Mouse (Mus musculus) bone marrow macrophage, adult 2 months (primary cell): ENCODE data around the gene Stx1b. TPM values are rescaled to one million over a fixed set of nuclear protein-coding genes. Genes with fewer than 3 reads are reported as not detected.
A peak's percentile ranks its signal among the peaks of the same experiment; 100 is the strongest.

Experiments
- H3K27ac ChIP-seq: 2 replicates; pipeline ENCODE4 v1.5.1; 2012; ENCODE audit warnings: low read depth, low read length; ENCODE audit not compliant: insufficient read depth
- H3K4me1 ChIP-seq: 2 replicates; pipeline ENCODE4 v1.6.1; 2012; ENCODE audit warnings: low read length; ENCODE audit not compliant: control insufficient read depth, insufficient read depth
- H3K4me3 ChIP-seq: 2 replicates; pipeline ENCODE4 v1.5.1; 2012; ENCODE audit warnings: mild to moderate bottlenecking, low read length, moderate library complexity; ENCODE audit not compliant: insufficient read depth
- CTCF ChIP-seq: IDR thresholded peaks from 2 replicates; pipeline ENCODE4 v1.5.1; 2012; ENCODE audit warnings: low read depth, mild to moderate bottlenecking, low read length, moderate library complexity
- POLR2A ChIP-seq: IDR thresholded peaks from 2 replicates; pipeline ENCODE4 v1.6.1; 2012; ENCODE audit warnings: mild to moderate bottlenecking, low read depth, low read length, borderline replicate concordance
- polyA plus RNA-seq: library from polyadenylated mRNA; stranded (reverse); fragments of >200 nt; gene quantifications from 2 replicates; pipeline ENCODE4 v1.2.4, GENCODE M21; 2012; ENCODE audit not compliant: missing spikeins, insufficient read depth, insufficient read length

The Stx1b gene
- polyA plus RNA-seq, 1 experiment = not detected

- TF ChIP-seq POLR2A (no peak), CTCF (no peak)
- H3K27ac ChIP-seq = no peak overlapping the region
- H3K4me1 ChIP-seq = peaks cover 7% of the 10 kb centered on the region
- peak overlapping the region; percentile 90 for H3K4me3 ChIP-seq
Measured at GRCm38 (mm10) chr7:127778350-127778749, 46.0 kb downstream of the Stx1b start.

GRCm38 (mm10) chr7:127777474-127778266, 46.7 kb downstream of the Stx1b start:
- TF ChIP-seq POLR2A (no peak), CTCF (no peak)
- H3K27ac ChIP-seq = peak overlapping the region; percentile 98

GRCm38 (mm10) chr7:127776878-127777473, 47.4 kb downstream of the Stx1b start:
- peaks cover 10% of the 10 kb centered on the region for H3K4me1 ChIP-seq
- H3K4me3 ChIP-seq = peak overlapping the region; percentile 90
- TF ChIP-seq CTCF (no peak), POLR2A (no peak)
- peak overlapping the region; percentile 98 for H3K27ac ChIP-seq

More at GRCm38 (mm10) chr7:127777474-127778266, 46.7 kb downstream of the Stx1b start:
- peaks cover 7% of the 10 kb centered on the region for H3K4me1 ChIP-seq
- peak overlapping the region; percentile 90 for H3K4me3 ChIP-seq

- Histone ChIP-seq H3K27ac (peak within 1 kb of the TSS; percentile 98), H3K4me3 (peak within 1 kb of the TSS; percentile 90), H3K4me1 (peaks cover 12% of the 10 kb centered on the region)
- no peak for TF ChIP-seq CTCF
- TF ChIP-seq POLR2A = no peak
Measured at GRCm38 (mm10) chr7:127776426-127776825, 47.9 kb downstream of the Stx1b start, which contains the start of gene Setd1a. TSS of gene Setd1a (plus strand) at chr7:127776670.

- peak overlapping the region; percentile 90 for H3K4me3 ChIP-seq
- H3K27ac ChIP-seq = peak overlapping the region; percentile 98
- H3K4me1 ChIP-seq = peaks cover 18% of the 10 kb centered on the region
Measured at GRCm38 (mm10) chr7:127775837-127776236, 48.5 kb downstream of the Stx1b start.

GRCm38 (mm10) chr7:127773664-127774384, 50.5 kb downstream of the Stx1b start:
- no peak overlapping the region for H3K27ac ChIP-seq
- peaks cover 20% of the 10 kb centered on the region for H3K4me1 ChIP-seq
- no peak overlapping the region for H3K4me3 ChIP-seq
- TF ChIP-seq CTCF (peak; percentile 51), POLR2A (no peak)

- Histone ChIP-seq H3K4me1 (peaks cover 17% of the 10 kb centered on the region), H3K4me3 (no peak overlapping the region), H3K27ac (no peak overlapping the region)
- TF ChIP-seq CTCF (no peak), POLR2A (no peak)
Measured at GRCm38 (mm10) chr7:127772557-127772956, 51.8 kb downstream of the Stx1b start.

- H3K4me1 ChIP-seq = peaks cover 17% of the 10 kb centered on the region
- no peak overlapping the region for H3K4me3 ChIP-seq
- TF ChIP-seq POLR2A (no peak), CTCF (no peak)
- H3K27ac ChIP-seq = no peak overlapping the region
Measured at GRCm38 (mm10) chr7:127772080-127772479, 52.3 kb downstream of the Stx1b start.

- Histone ChIP-seq H3K4me1 (peaks cover 17% of the 10 kb centered on the region), H3K4me3 (peak overlapping the region; percentile 99), H3K27ac (peak overlapping the region; percentile 87)
- TF ChIP-seq POLR2A (no peak), CTCF (no peak)
Measured at GRCm38 (mm10) chr7:127771262-127771661, 53.1 kb downstream of the Stx1b start.
